Mouse (Mus musculus): ENCODE results near the gene Usp7. TPM values are rescaled to one million over a fixed set of nuclear protein-coding genes. Genes with fewer than 3 reads are reported as not detected.

The Usp7 gene
- polyA plus RNA-seq, 1 experiment from 2014 or later, result 43.3 TPM

DNA sequence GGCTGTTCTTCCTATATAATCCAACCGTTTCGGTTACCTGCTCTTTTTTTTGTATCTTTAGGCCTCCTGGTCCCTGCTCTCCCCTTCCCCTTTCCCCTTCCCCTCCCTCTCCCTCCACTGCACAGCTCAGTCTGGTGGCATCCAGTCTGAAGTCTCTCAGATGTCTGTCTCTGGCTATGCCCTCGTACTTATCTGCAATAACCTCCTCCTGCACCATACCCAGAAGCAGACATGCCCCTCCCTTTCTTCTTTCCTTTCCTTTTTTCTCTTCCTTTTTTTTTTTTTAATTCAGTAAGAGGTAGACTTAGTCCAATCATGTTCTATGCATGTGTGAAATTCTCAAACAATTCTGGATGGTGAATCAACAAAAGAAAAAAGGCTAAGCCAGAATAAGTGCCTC is 48.1 kb downstream of the Usp7 start:
- DNase-seq (ENCODE audit: low spot score) (no peak), ATAC-seq (replicated peaks; ENCODE audit: low FRiP score) (peak; percentile 55; the same call in 1 of the 2 replicates)
- H3K9me3 ChIP-seq (ENCODE audit: control insufficient read depth, low read length), result no peaks in the 10 kb centered on the region
- no peaks in the 10 kb centered on the region for H3K27me3 ChIP-seq (replicated peaks; ENCODE audit: control insufficient read depth, insufficient read depth, low read length)
- H3K27ac ChIP-seq (ENCODE audit: low read depth, low read length), result 0 out of 2 replicates have a peak overlapping the region, but pooled peaks have one; percentile 4
- H3K4me1 ChIP-seq (replicated peaks; ENCODE audit: control insufficient read depth, insufficient read depth, low read length), result peaks cover 24% of the 10 kb centered on the region
- no peak overlapping the region for H3K9ac ChIP-seq (ENCODE audit: low read depth, low read length)
- no peaks in the 10 kb centered on the region for H3K36me3 ChIP-seq (ENCODE audit: control insufficient read depth, insufficient read depth, low read length)
- H3K4me2 ChIP-seq, result no peak overlapping the region
- WGBS, result 58% methylated on average over 3 of the region's 3 CpGs
- H3K4me3 ChIP-seq (ENCODE audit: low read depth, low read length), result no peak overlapping the region

DNA sequence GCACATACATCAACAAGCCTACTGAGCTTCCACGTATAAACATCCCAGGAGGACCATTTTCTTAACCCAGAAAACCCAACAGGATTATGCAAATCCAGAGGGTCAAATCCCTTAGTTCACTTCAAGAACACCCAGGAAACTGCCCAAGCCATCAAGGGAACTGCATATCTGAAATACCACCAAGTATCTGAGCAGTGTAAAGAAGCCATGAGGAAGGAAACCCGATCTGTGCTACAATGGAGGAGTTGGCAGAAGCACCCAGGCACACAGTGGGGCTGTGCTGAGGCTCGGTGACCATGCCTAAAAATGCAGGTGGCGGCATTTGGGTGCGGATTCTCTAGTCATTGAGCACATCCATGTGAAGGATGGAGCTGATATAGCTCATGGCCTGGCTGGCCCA is 50.4 kb downstream of the Usp7 start:
- H3K4me2 ChIP-seq, result no peak overlapping the region
- no peaks in the 10 kb centered on the region for H3K9me3 ChIP-seq (ENCODE audit: control insufficient read depth, low read length)
- H3K27me3 ChIP-seq (replicated peaks; ENCODE audit: control insufficient read depth, insufficient read depth, low read length), result no peaks in the 10 kb centered on the region
- DNase-seq (ENCODE audit: low spot score) (no peak), ATAC-seq (replicated peaks; ENCODE audit: low FRiP score) (no peak)
- no peak overlapping the region for H3K9ac ChIP-seq (ENCODE audit: low read depth, low read length)
- H3K36me3 ChIP-seq (ENCODE audit: control insufficient read depth, insufficient read depth, low read length), result no peaks in the 10 kb centered on the region
- H3K4me1 ChIP-seq (replicated peaks; ENCODE audit: control insufficient read depth, insufficient read depth, low read length), result peaks cover 15% of the 10 kb centered on the region
- 79% methylated on average over 5 of the region's 5 CpGs for WGBS
- H3K27ac ChIP-seq (ENCODE audit: low read depth, low read length), result no peak overlapping the region
- H3K4me3 ChIP-seq (ENCODE audit: low read depth, low read length), result no peak overlapping the region

DNA sequence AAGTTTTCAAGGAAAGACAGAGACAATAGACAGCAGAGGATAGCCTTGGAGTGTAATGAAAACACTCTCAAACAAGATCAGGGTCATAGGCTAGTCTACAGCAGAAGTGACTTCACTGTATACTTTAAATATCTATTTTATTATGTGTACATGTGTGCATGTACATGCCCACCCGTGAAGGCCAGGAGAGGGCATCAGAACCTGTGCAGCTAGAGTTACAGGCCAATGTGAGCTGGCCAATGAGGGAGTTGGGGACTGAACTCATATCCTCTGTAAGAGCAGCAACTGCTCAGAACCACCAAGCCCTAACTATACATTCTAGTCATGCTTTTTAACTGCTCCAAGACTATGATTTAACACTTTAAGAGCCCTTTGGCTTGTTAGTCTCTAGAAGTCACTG is 51.0 kb downstream of the Usp7 start:
- Histone ChIP-seq H3K27me3 (replicated peaks; ENCODE audit: control insufficient read depth, insufficient read depth, low read length) (no peaks in the 10 kb centered on the region), H3K36me3 (ENCODE audit: control insufficient read depth, insufficient read depth, low read length) (no peaks in the 10 kb centered on the region), H3K9me3 (ENCODE audit: control insufficient read depth, low read length) (no peaks in the 10 kb centered on the region), H3K27ac (ENCODE audit: low read depth, low read length) (no peak overlapping the region), H3K4me1 (replicated peaks; ENCODE audit: control insufficient read depth, insufficient read depth, low read length) (peaks cover 13% of the 10 kb centered on the region), H3K9ac (ENCODE audit: low read depth, low read length) (no peak overlapping the region), H3K4me2 (no peak overlapping the region), H3K4me3 (ENCODE audit: low read depth, low read length) (no peak overlapping the region)
- DNase-seq (ENCODE audit: low spot score), result no peak
- ATAC-seq (replicated peaks; ENCODE audit: low FRiP score), result no peak
- 54% methylated on average over 1 of the region's 1 CpGs for WGBS

DNA sequence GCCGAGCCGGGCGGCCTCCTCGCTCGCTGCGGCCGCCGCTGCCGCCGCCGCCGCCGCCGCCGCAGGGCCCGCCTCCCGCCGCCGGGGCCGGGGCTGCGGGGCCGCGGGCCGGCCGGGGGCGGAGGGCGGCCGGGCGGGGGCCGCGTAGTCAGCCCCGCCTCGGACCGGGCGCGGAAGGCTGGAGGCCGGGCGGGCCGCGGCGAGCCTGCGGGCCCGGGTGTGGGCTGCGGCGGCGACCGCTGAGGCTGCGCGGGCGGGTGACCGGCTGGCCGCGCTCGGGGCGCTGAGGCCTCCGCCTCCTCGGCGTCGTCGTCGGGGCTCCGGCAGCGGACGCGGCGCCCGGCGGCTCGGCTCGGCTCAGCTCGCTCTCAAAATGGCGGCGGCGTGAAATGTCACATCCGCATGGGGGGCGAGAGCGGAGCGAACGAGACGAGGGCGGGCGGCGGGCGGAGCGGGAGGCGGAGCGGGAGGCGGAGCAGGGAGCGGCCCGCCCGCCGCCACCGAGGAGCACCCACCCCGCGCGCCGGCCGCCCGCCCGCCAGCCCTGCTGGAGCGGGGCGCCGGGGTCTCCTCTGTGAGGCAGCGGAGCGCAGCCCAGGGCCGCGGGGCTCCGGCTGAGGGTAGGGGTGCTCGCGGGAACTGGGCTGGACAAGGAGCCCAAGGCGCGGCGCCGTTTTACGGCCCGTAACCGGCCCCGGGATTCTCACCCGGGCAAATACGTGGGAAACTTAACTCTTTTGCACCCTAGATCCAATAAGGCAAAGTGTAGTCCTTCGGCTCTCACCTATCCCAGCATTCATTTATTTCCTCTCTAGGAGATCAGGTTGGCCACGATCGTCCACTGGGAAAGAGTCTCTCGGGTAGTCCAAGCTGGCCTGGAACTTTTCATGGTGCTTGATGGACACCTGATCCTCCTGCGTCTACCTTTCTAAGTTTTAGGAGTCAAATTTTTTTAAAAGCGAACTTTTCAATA is 53.3 kb downstream of the Usp7 start:
- Histone ChIP-seq H3K9me3 (ENCODE audit: control insufficient read depth, low read length) (no peaks in the 10 kb centered on the region), H3K36me3 (ENCODE audit: control insufficient read depth, insufficient read depth, low read length) (no peaks in the 10 kb centered on the region), H3K27me3 (replicated peaks; ENCODE audit: control insufficient read depth, insufficient read depth, low read length) (no peaks in the 10 kb centered on the region), H3K4me3 (ENCODE audit: low read depth, low read length) (peak overlapping the region; percentile 97), H3K4me1 (replicated peaks; ENCODE audit: control insufficient read depth, insufficient read depth, low read length) (peaks cover 29% of the 10 kb centered on the region), H3K4me2 (peak overlapping the region; percentile 81), H3K27ac (ENCODE audit: low read depth, low read length) (peak overlapping the region; percentile 95), H3K9ac (ENCODE audit: low read depth, low read length) (peak overlapping the region; percentile 97)
- ATAC-seq (replicated peaks; ENCODE audit: low FRiP score) (peak; percentile 89), DNase-seq (ENCODE audit: low spot score) (peak; percentile 93)
- WGBS, result 2% methylated on average over 79 of the region's 126 CpGs

DNA sequence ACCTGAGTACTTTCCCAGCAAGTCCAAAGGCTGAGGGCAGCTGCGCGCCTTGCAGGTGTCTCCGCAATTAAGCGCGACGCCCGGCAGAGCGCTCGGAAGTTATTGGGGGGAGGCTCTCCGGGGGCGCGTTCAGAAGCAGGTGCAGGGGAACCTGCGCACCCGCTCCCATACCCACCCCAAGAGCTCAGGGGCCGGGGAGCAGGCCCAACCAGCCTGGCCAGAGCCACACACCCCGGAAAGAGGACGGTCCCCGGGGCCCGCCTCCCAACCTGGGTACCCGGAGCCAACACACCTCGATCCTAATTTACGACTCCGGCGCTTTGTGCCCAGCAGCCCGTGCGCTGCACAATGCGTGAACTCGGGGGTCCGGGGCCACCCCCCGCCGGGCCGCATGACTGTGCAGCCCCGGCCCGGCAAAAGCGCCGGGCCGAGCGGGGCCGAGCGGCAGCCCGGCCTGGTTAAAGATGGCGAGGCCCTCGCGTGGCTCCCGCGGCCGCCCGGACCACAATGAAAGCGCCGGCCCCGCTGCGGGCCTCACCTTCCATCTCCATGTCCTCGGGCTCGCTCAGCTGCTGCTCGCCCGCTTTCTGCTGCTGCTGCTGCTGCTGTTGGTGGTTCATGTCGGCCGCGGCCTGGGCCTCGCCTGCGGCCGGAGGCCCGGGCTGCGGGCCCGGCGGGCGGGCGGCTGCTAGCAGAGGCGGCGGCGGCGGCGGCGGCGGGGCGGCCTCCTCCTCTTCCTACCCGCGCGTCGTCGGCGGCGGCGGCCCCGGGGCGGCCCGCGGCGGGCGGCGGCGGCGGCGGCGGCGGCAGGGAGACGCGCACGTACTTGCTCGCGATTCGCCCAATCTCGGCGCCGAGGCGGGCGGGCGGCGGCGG is 54.2 kb downstream of the Usp7 start:
- Histone ChIP-seq H3K4me1 (replicated peaks; ENCODE audit: control insufficient read depth, insufficient read depth, low read length) (peaks cover 29% of the 10 kb centered on the region), H3K4me3 (ENCODE audit: low read depth, low read length) (peak overlapping the region; percentile 97), H3K9ac (ENCODE audit: low read depth, low read length) (peak overlapping the region; percentile 97), H3K27ac (ENCODE audit: low read depth, low read length) (peak overlapping the region; percentile 95), H3K27me3 (replicated peaks; ENCODE audit: control insufficient read depth, insufficient read depth, low read length) (no peaks in the 10 kb centered on the region), H3K9me3 (ENCODE audit: control insufficient read depth, low read length) (no peaks in the 10 kb centered on the region), H3K4me2 (peak overlapping the region; percentile 99), H3K36me3 (ENCODE audit: control insufficient read depth, insufficient read depth, low read length) (no peaks in the 10 kb centered on the region)
- DNase-seq (ENCODE audit: low spot score) (peak; percentile 63), ATAC-seq (replicated peaks; ENCODE audit: low FRiP score) (peak; percentile 17; the same call in 1 of the 2 replicates)
- WGBS, result under 1% methylated on average over 75 of the region's 110 CpGs

DNA sequence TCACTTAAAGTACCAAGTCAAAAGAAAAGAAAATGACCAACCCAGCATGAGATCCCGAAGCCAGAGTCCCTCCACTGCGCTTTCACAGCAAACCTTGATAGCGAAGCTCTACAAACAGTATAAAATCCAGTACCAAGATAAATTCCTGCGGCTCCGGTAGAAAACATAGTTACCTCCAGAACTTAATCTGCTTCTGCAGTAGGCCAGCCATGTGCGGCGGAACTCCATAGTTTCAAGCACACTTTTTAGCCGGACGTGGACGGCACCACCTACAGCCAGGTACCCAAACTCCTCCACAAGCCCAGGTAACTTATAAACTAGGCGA is 54.8 kb downstream of the Usp7 start:
- Histone ChIP-seq H3K27ac (ENCODE audit: low read depth, low read length) (peak overlapping the region; percentile 95), H3K4me3 (ENCODE audit: low read depth, low read length) (peak overlapping the region; percentile 97), H3K9me3 (ENCODE audit: control insufficient read depth, low read length) (no peaks in the 10 kb centered on the region), H3K4me1 (replicated peaks; ENCODE audit: control insufficient read depth, insufficient read depth, low read length) (peaks cover 29% of the 10 kb centered on the region), H3K27me3 (replicated peaks; ENCODE audit: control insufficient read depth, insufficient read depth, low read length) (no peaks in the 10 kb centered on the region), H3K9ac (ENCODE audit: low read depth, low read length) (peak overlapping the region; percentile 97), H3K4me2 (peak overlapping the region; percentile 99), H3K36me3 (ENCODE audit: control insufficient read depth, insufficient read depth, low read length) (no peaks in the 10 kb centered on the region)
- WGBS, result under 1% methylated on average over 11 of the region's 11 CpGs
- ATAC-seq (replicated peaks; ENCODE audit: low FRiP score) (no peak), DNase-seq (ENCODE audit: low spot score) (no peak)

DNA sequence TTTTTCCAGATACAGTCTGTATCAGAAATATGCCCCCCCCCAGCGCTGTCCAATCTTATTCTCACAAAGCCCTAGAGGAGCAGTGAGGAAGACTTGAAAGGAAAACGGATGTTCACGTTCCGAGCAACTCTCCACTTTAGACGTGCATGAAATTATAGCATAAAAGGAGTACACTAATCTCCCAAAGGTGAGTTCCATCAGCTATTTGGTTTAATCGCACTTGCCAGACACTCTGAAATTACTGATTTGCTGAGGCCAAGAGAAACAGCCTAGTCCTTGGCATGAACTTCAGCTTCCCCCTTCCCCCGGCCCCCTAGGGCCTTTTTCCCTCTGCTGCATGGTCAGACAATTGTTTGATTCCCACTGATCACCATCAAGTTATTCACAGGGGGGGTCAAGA is 55.4 kb downstream of the Usp7 start:
- ATAC-seq (replicated peaks; ENCODE audit: low FRiP score), result no peak
- peak overlapping the region; percentile 97 for H3K4me3 ChIP-seq (ENCODE audit: low read depth, low read length)
- H3K9ac ChIP-seq (ENCODE audit: low read depth, low read length), result peak overlapping the region; percentile 97
- WGBS, result 3% methylated on average over 7 of the region's 7 CpGs
- H3K27ac ChIP-seq (ENCODE audit: low read depth, low read length), result peak overlapping the region; percentile 95
- no peaks in the 10 kb centered on the region for H3K36me3 ChIP-seq (ENCODE audit: control insufficient read depth, insufficient read depth, low read length)
- DNase-seq (ENCODE audit: low spot score), result no peak
- no peaks in the 10 kb centered on the region for H3K27me3 ChIP-seq (replicated peaks; ENCODE audit: control insufficient read depth, insufficient read depth, low read length)
- no peaks in the 10 kb centered on the region for H3K9me3 ChIP-seq (ENCODE audit: control insufficient read depth, low read length)
- peak overlapping the region; percentile 99 for H3K4me2 ChIP-seq
- peaks cover 34% of the 10 kb centered on the region for H3K4me1 ChIP-seq (replicated peaks; ENCODE audit: control insufficient read depth, insufficient read depth, low read length)

DNA sequence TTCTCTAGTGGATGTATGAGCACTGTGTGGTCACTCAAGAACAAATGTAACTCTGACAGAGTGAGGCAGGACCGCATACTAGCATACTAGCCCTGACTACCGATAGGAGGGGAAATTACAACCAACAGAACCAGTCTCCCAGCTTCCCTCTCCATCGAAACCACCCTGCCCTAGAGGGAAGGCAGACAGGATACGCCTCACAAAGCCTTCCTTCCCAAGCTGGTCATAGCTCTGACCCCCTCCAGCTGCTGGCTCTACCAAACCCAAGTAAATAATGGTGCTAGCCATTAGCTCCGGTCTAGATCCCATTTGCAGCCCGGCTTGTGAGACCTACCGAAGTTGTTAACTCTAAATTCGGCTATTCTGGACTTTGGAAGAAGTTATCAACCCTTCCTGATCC is 56.1 kb downstream of the Usp7 start:
- no peak overlapping the region for H3K27ac ChIP-seq (ENCODE audit: low read depth, low read length)
- DNase-seq (ENCODE audit: low spot score), result no peak

More for the DNA sequence above, 56.1 kb downstream of the Usp7 start:
- Histone ChIP-seq H3K9me3 (ENCODE audit: control insufficient read depth, low read length) (no peaks in the 10 kb centered on the region), H3K27me3 (replicated peaks; ENCODE audit: control insufficient read depth, insufficient read depth, low read length) (no peaks in the 10 kb centered on the region), H3K36me3 (ENCODE audit: control insufficient read depth, insufficient read depth, low read length) (no peaks in the 10 kb centered on the region), H3K4me2 (peak overlapping the region; percentile 99), H3K4me3 (ENCODE audit: low read depth, low read length) (peak overlapping the region; percentile 97), H3K4me1 (replicated peaks; ENCODE audit: control insufficient read depth, insufficient read depth, low read length) (peaks cover 41% of the 10 kb centered on the region), H3K9ac (ENCODE audit: low read depth, low read length) (peak overlapping the region; percentile 97)
- 10% methylated on average over 8 of the region's 8 CpGs for WGBS
- no peak for ATAC-seq (replicated peaks; ENCODE audit: low FRiP score)
